Mouse (Mus musculus) adrenal gland, postnatal 10 days (tissue): ENCODE results near the gene Arid1b. TPM values are rescaled to one million over a fixed set of nuclear protein-coding genes. Genes with fewer than 3 reads are reported as not detected.

ENCODE experiments used
- DNase-seq: peaks from one replicate; pipeline ENCODE4 v3.0.0; 2021; ENCODE audit warnings: mixed read lengths
- total RNA-seq, 2 experiments: library from RNA; stranded (reverse); gene quantifications; 2 replicates each; pipeline ENCODE4 v1.2.3; 2021

Gene Arid1b
- total RNA-seq, 2 experiments from 2014 or later: 56.1 to 75.4 TPM

GRCm38 (mm10) chr17:5323746-5324145, 329.6 kb downstream of the Arid1b start:
- DNase-seq: peak; percentile 32

GRCm38 (mm10) chr17:5324236-5324876, 330.2 kb downstream of the Arid1b start:
- DNase-seq: peak; percentile 62

GRCm38 (mm10) chr17:5326689-5327088, 332.6 kb downstream of the Arid1b start:
- DNase-seq: no peak

GRCm38 (mm10) chr17:5327480-5328180, 333.5 kb downstream of the Arid1b start:
- no peak for DNase-seq

- DNase-seq: no peak
These were observed 335.3 kb downstream of the Arid1b start for GRCm38 (mm10) chr17:5329478-5329877.

GRCm38 (mm10) chr17:5330063-5330462, 335.9 kb downstream of the Arid1b start:
- DNase-seq: no peak

- no peak for DNase-seq
These were observed 336.5 kb downstream of the Arid1b start for GRCm38 (mm10) chr17:5330644-5331043.

GRCm38 (mm10) chr17:5331387-5331786, 337.3 kb downstream of the Arid1b start:
- DNase-seq: peak; percentile 42

- DNase-seq: no peak
These were observed 340.4 kb downstream of the Arid1b start for GRCm38 (mm10) chr17:5334567-5334966.

- DNase-seq: no peak
These were observed 350.3 kb downstream of the Arid1b start for GRCm38 (mm10) chr17:5344426-5344825.

GRCm38 (mm10) chr17:5345810-5346209, 351.7 kb downstream of the Arid1b start:
- no peak for DNase-seq

- peak; percentile 71 for DNase-seq
These were observed 358.8 kb downstream of the Arid1b start for GRCm38 (mm10) chr17:5352901-5353300.

- peak; percentile 88 for DNase-seq
These were observed 366.6 kb downstream of the Arid1b start for GRCm38 (mm10) chr17:5360759-5361158.

- DNase-seq: no peak
These were observed 371.9 kb downstream of the Arid1b start for GRCm38 (mm10) chr17:5365992-5366398.

GRCm38 (mm10) chr17:5371032-5371431, 376.9 kb downstream of the Arid1b start:
- DNase-seq: no peak

GRCm38 (mm10) chr17:5371521-5371920, 377.4 kb downstream of the Arid1b start:
- DNase-seq: no peak

GRCm38 (mm10) chr17:5372951-5373350, 378.8 kb downstream of the Arid1b start:
- no peak for DNase-seq

- DNase-seq: no peak
These were observed 383.2 kb downstream of the Arid1b start for GRCm38 (mm10) chr17:5377151-5377929.

GRCm38 (mm10) chr17:5377930-5378310, 383.8 kb downstream of the Arid1b start:
- DNase-seq: peak; percentile 34

GRCm38 (mm10) chr17:5385694-5386093, 391.6 kb downstream of the Arid1b start:
- DNase-seq: no peak

GRCm38 (mm10) chr17:5386885-5387545, 392.9 kb downstream of the Arid1b start:
- DNase-seq: no peak

GRCm38 (mm10) chr17:5388351-5388750, 394.2 kb downstream of the Arid1b start:
- no peak for DNase-seq

- DNase-seq: no peak
These were observed 396.6 kb downstream of the Arid1b start for GRCm38 (mm10) chr17:5390682-5391081.
